Mouse (Mus musculus): ENCODE measurements around the gene Gm21970.
"Not testable (repeated sequence)": the region's sequence is repeated elsewhere in the genome, so short reads cannot be mapped to it uniquely, and the experiment has no call there.

Gm21970 gene

GRCm38 (mm10) chr16:91438599-91438998, 47.1 kb downstream of the Gm21970 start:
- not testable (repeated sequence) for DNase-seq (ENCODE audit: low spot score)

GRCm38 (mm10) chr16:91441366-91441765, 49.8 kb downstream of the Gm21970 start:
- peak; percentile 60 for DNase-seq (ENCODE audit: low spot score)

GRCm38 (mm10) chr16:91441811-91442240, 50.3 kb downstream of the Gm21970 start:
- DNase-seq (ENCODE audit: low spot score): no peak

- no peak for DNase-seq (ENCODE audit: low spot score)
These were observed 50.9 kb downstream of the Gm21970 start for GRCm38 (mm10) chr16:91442446-91442845.

- no peak for DNase-seq (ENCODE audit: low spot score)
These were observed 51.7 kb downstream of the Gm21970 start for GRCm38 (mm10) chr16:91443211-91443611.

- DNase-seq (ENCODE audit: low spot score): no peak
These were observed 53.3 kb downstream of the Gm21970 start for GRCm38 (mm10) chr16:91444847-91445246.

GRCm38 (mm10) chr16:91445566-91445965, 54.0 kb downstream of the Gm21970 start:
- DNase-seq (ENCODE audit: low spot score): no peak

- no peak for DNase-seq (ENCODE audit: low spot score)
These were observed 55.4 kb downstream of the Gm21970 start for GRCm38 (mm10) chr16:91446778-91447511.

- no peak for DNase-seq (ENCODE audit: low spot score)
These were observed 56.0 kb downstream of the Gm21970 start for GRCm38 (mm10) chr16:91447512-91447900.

- DNase-seq (ENCODE audit: low spot score): no peak
These were observed 56.6 kb downstream of the Gm21970 start for GRCm38 (mm10) chr16:91448088-91448487.

GRCm38 (mm10) chr16:91448895-91449294, 57.4 kb downstream of the Gm21970 start:
- DNase-seq (ENCODE audit: low spot score): no peak

- DNase-seq (ENCODE audit: low spot score): no peak
These were observed 58.9 kb downstream of the Gm21970 start for GRCm38 (mm10) chr16:91450137-91451064.

- DNase-seq (ENCODE audit: low spot score): no peak
These were observed 60.4 kb downstream of the Gm21970 start for GRCm38 (mm10) chr16:91451949-91452348.

GRCm38 (mm10) chr16:91452363-91452896, 60.9 kb downstream of the Gm21970 start:
- no peak for DNase-seq (ENCODE audit: low spot score)

- no peak for DNase-seq (ENCODE audit: low spot score)
These were observed 64.3 kb downstream of the Gm21970 start for GRCm38 (mm10) chr16:91455868-91456267.

- DNase-seq (ENCODE audit: low spot score): no peak
These were observed 66.8 kb downstream of the Gm21970 start for GRCm38 (mm10) chr16:91458301-91458746.

GRCm38 (mm10) chr16:91458976-91459375, 67.5 kb downstream of the Gm21970 start:
- DNase-seq (ENCODE audit: low spot score): peak; percentile 53

- DNase-seq (ENCODE audit: low spot score): no peak
These were observed 67.9 kb downstream of the Gm21970 start for GRCm38 (mm10) chr16:91459396-91459795.

- no peak for DNase-seq (ENCODE audit: low spot score)
These were observed 68.4 kb downstream of the Gm21970 start for GRCm38 (mm10) chr16:91459841-91460370.

GRCm38 (mm10) chr16:91461066-91461638, 69.6 kb downstream of the Gm21970 start:
- no peak for DNase-seq (ENCODE audit: low spot score)

GRCm38 (mm10) chr16:91461773-91462181, 70.3 kb downstream of the Gm21970 start:
- DNase-seq (ENCODE audit: low spot score): no peak

GRCm38 (mm10) chr16:91462644-91463043, 71.1 kb downstream of the Gm21970 start:
- no peak for DNase-seq (ENCODE audit: low spot score)

Data from testis, postnatal 14 days (tissue).